Mouse (Mus musculus) cerebellum, adult 2 months (tissue): ENCODE results near the gene Ccdc93.

Experiments used
- CTCF ChIP-seq: fragments of 200-500 bp; IDR thresholded peaks from 2 replicates; pipeline ENCODE4 v1.5.1; 2011; ENCODE audit warnings: low read depth, mild to moderate bottlenecking, control low read depth, low read length, moderate library complexity, borderline replicate concordance; ENCODE audit not compliant: insufficient read depth
- POLR2A ChIP-seq: fragments of 200-500 bp; IDR thresholded peaks from 2 replicates; pipeline ENCODE4 v1.6.1; 2011; ENCODE audit warnings: low read length, control low read depth, borderline replicate concordance; ENCODE audit not compliant: insufficient read depth

DNA sequence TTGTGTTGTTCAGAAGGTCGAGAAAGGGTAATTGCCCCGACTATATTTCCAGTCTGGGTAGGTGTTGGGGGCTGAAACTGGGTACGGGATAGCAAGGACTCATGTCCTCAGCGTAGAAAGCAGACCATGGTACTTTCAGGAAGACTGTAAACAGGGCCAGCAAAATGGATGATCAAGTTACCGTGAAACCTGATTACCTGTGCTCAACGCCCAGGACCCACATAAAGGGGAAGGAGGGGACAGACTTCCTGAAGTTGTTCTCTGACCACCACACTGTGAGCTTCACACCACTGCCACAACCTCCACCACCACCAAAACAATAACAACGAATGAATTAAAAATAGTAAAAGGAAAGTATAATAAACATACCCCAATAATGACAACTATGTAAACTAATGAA, 42.1 kb upstream of the Ccdc93 start:
- TF ChIP-seq CTCF: no peak
- no peak for TF ChIP-seq POLR2A
